Mouse (Mus musculus) olfactory bulb, adult 2 months (tissue): ENCODE data around the gene Eif3d.

Experiments used
- CTCF ChIP-seq: fragments of 200-500 bp; IDR thresholded peaks from 2 replicates; pipeline ENCODE4 v1.5.1; 2012; ENCODE audit warnings: low read depth, mild to moderate bottlenecking, low read length, moderate library complexity; ENCODE audit not compliant: insufficient read depth
- POLR2A ChIP-seq: fragments of 200-500 bp; IDR thresholded peaks from 2 replicates; pipeline ENCODE4 v1.6.1; 2012; ENCODE audit warnings: mild to moderate bottlenecking, low read depth, low read length, moderate library complexity; ENCODE audit not compliant: insufficient read depth

- no peak for TF ChIP-seq CTCF
- no peak for TF ChIP-seq POLR2A
Measured at GRCm38 (mm10) chr15:77941563-77941962, 29.1 kb downstream of the Eif3d start.
